8 mouse cellular contexts compared by ENCODE assay signal in the genomic region with DNA sequence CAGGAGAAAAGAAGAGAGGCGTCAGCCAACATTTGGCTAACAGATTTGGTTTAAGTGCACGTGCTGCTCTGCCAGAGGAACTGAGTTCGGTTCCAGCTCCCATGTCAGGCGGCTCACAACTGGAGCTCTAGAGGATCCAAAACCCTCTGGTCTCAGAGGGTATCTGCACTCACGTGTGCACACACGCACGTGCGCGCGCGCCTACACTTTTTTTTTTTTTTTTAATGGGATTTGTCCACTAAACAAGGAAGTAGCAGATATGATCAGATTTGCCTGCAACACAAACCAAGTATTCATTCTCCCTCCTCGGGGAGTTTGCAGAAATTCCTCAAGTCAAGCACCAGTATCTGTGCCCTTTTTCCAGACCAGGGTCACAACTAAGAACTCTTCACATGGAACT. TPM values are rescaled to one million over a fixed set of nuclear protein-coding genes. Genes with fewer than 3 reads are reported as not detected.
A peak's percentile ranks its signal among the peaks of the same experiment; 100 is the strongest.
DNase-seq lines count a peak whose midpoint lies in the region; ATAC-seq and TF ChIP-seq lines count a peak whose summit lies in the region.

No protein-coding gene starts in this region.

- dilution Hi-C loops in CH12.LX (cut with MboI; ENCODE audit: extremely low pct_ligation_motif_present, extremely low pct_unique_long_range_greater_than_20kb, low sequenced_read_pairs), result no loop called here

- no peak for TF ChIP-seq EP300 in CH12.LX (IDR thresholded peaks at IDR 0.05; ENCODE audit: low read length)

- DNase-seq in heart, adult 18-20 months, result no peak
- peak; percentile 38 for DNase-seq in CH12.LX (ENCODE audit: extremely low read depth)
- peak; percentile 22 for DNase-seq in retina, embryonic 14.5 days (ENCODE audit: low spot score)
- DNase-seq in urinary bladder, postnatal 10 days (ENCODE audit: low spot score), result no peak
- no peak for DNase-seq in left cerebral cortex, adult 11 months (ENCODE audit: low spot score)

- no peaks in the 10 kb centered on the region for H3K79me2 ChIP-seq in CH12.LX (replicated peaks; ENCODE audit: control insufficient read depth, extremely low read depth, insufficient read depth, poor library complexity, severe bottlenecking)

- H3K9ac ChIP-seq in heart, embryonic 13.5 days, result peak overlapping the region; percentile 88
- H3K9ac ChIP-seq in CH12.LX (ENCODE audit: insufficient read depth, low read depth), result peak overlapping the region; percentile 67
- peak overlapping the region; percentile 62 for H3K9ac ChIP-seq in embryonic facial prominence, embryonic 12.5 days
- H3K9ac ChIP-seq in limb, embryonic 13.5 days, result peak overlapping the region; percentile 70

- peaks cover 32% of the 10 kb centered on the region for H3K36me3 ChIP-seq in heart, embryonic 13.5 days
- peaks cover 24 to 42% of the 10 kb centered on the region in 2 experiments for H3K36me3 ChIP-seq in CH12.LX (replicated peaks in 1 of 2; ENCODE audit: control insufficient read depth in 1 of 2, insufficient read depth in 1 of 2, low read length in 1 of 2)
- H3K36me3 ChIP-seq in embryonic facial prominence, embryonic 12.5 days, result peaks cover 20% of the 10 kb centered on the region
- peaks cover 27% of the 10 kb centered on the region for H3K36me3 ChIP-seq in limb, embryonic 13.5 days

- peaks cover 17% of the 10 kb centered on the region for H3K4me1 ChIP-seq in heart, embryonic 13.5 days
- peaks cover 5 to 27% of the 10 kb centered on the region in 2 experiments; a peak in 3 of 4 replicates for H3K4me1 ChIP-seq in CH12.LX (ENCODE audit: control insufficient read depth in 1 of 2, insufficient read depth in 2 of 2)
- H3K4me1 ChIP-seq in embryonic facial prominence, embryonic 12.5 days, result peaks cover 10% of the 10 kb centered on the region
- H3K4me1 ChIP-seq in limb, embryonic 13.5 days, result peaks cover 16% of the 10 kb centered on the region

- no peaks in the 10 kb centered on the region for H3K9me3 ChIP-seq in heart, embryonic 13.5 days
- H3K9me3 ChIP-seq in CH12.LX (replicated peaks; ENCODE audit: low read length), result no peaks in the 10 kb centered on the region
- no peaks in the 10 kb centered on the region for H3K9me3 ChIP-seq in embryonic facial prominence, embryonic 12.5 days
- no peaks in the 10 kb centered on the region for H3K9me3 ChIP-seq in limb, embryonic 13.5 days

- ATAC-seq in heart, embryonic 13.5 days (ENCODE audit: extremely low read depth, insufficient number of reproducible peaks, low FRiP score, low TSS enrichment), result no peak
- no peak for ATAC-seq in embryonic facial prominence, embryonic 12.5 days (ENCODE audit: insufficient number of reproducible peaks, insufficient read depth, low FRiP score, low TSS enrichment)
- no peak for ATAC-seq in limb, embryonic 13.5 days (ENCODE audit: low FRiP score, low read depth)

- peak overlapping the region; percentile 97 for H3K27ac ChIP-seq in heart, embryonic 13.5 days (replicated peaks)
- no peak overlapping the region for H3K27ac ChIP-seq in CH12.LX (ENCODE audit: insufficient read depth, low read depth)
- H3K27ac ChIP-seq in embryonic facial prominence, embryonic 12.5 days, result 0 out of 2 replicates have a peak overlapping the region, but pooled peaks have one; percentile 95
- H3K27ac ChIP-seq in limb, embryonic 13.5 days, result peak overlapping the region; percentile 93; the same call in 1 of the 2 replicates

- in situ Hi-C loops in CH12.LX (cut with MboI; ENCODE audit: low pct_ligation_motif_present, low pct_unique_long_range_greater_than_20kb, low sequenced_read_pairs), result no loop called here

- peaks cover 7% of the 10 kb centered on the region; the same call in 1 of the 2 replicates for H3K27me3 ChIP-seq in heart, embryonic 13.5 days (replicated peaks)
- H3K27me3 ChIP-seq in CH12.LX (replicated peaks), result no peaks in the 10 kb centered on the region
- H3K27me3 ChIP-seq in embryonic facial prominence, embryonic 12.5 days, result no peaks in the 10 kb centered on the region
- no peaks in the 10 kb centered on the region for H3K27me3 ChIP-seq in limb, embryonic 13.5 days

- no peak for TF ChIP-seq RAD21 in CH12.LX (IDR thresholded peaks at IDR 0.05; ENCODE audit: low read depth, low read length)

- peak overlapping the region; percentile 94 for H3K4me2 ChIP-seq in heart, embryonic 13.5 days
- peak overlapping the region; percentile 76 for H3K4me2 ChIP-seq in CH12.LX (ENCODE audit: insufficient read depth, low read depth, poor library complexity, severe bottlenecking)
- H3K4me2 ChIP-seq in embryonic facial prominence, embryonic 12.5 days (replicated peaks), result peak overlapping the region; percentile 65
- H3K4me2 ChIP-seq in limb, embryonic 13.5 days (replicated peaks), result peak overlapping the region; percentile 84

- peak overlapping the region; percentile 76 for H3K4me3 ChIP-seq in heart, embryonic 13.5 days
- peak overlapping the region; percentile 66 to 79 (median 75) for H3K4me3 ChIP-seq in CH12.LX (replicated peaks in 1 of 3; ENCODE audit: low read depth in 2 of 3, low read length in 2 of 3, poor library complexity in 1 of 3)
- H3K4me3 ChIP-seq in embryonic facial prominence, embryonic 12.5 days, result peak overlapping the region; percentile 61
- H3K4me3 ChIP-seq in limb, embryonic 13.5 days, result peak overlapping the region; percentile 63

- no peak for TF ChIP-seq CTCF in CH12.LX (conservative IDR thresholded peaks at IDR 0.05 in 1 of 2, IDR thresholded peaks at IDR 0.05 in 1 of 2; ENCODE audit: low read depth in 2 of 2, low read length in 2 of 2)

- no peak for TF ChIP-seq POLR2A in CH12.LX (IDR thresholded peaks at IDR 0.05; ENCODE audit: low read depth, low read length)

- 12% methylated on average over 12 of the region's 12 CpGs for WGBS in heart, embryonic 13.5 days
- WGBS in embryonic facial prominence, embryonic 12.5 days, result 14% methylated on average over 12 of the region's 12 CpGs
- 13% methylated on average over 12 of the region's 12 CpGs for WGBS in limb, embryonic 13.5 days

TF ChIP-seq in CH12.LX, 34 proteins besides CTCF, POLR2A, EP300 and RAD21:
- no peak for TF ChIP-seq KAT2A (IDR thresholded peaks at IDR 0.05; ENCODE audit: insufficient replicate concordance, low read length)
- no peak for TF ChIP-seq TCF12 (IDR thresholded peaks at IDR 0.05; ENCODE audit: low read depth, low read length)
- TF ChIP-seq ELF1 (IDR thresholded peaks at IDR 0.05; ENCODE audit: low read depth, low read length), result 0 out of 2 replicates have a peak, but pooled peaks have one; percentile 21
- TF ChIP-seq IRF4 (IDR thresholded peaks at IDR 0.05; ENCODE audit: low read depth, low read length), result no peak
- peak; percentile 87 for TF ChIP-seq MYC (IDR thresholded peaks at IDR 0.05; ENCODE audit: low read depth, low read length)
- no peak for TF ChIP-seq CHD1 (IDR thresholded peaks at IDR 0.05; ENCODE audit: low read depth, low read length)
- TF ChIP-seq BHLHE40 (IDR thresholded peaks at IDR 0.05; ENCODE audit: low read depth, low read length), result peak; percentile 97
- TF ChIP-seq MAX (IDR thresholded peaks at IDR 0.05; ENCODE audit: low read length), result peak; percentile 84
- 0 out of 2 replicates have a peak, but pooled peaks have one; percentile 2 for TF ChIP-seq MXI1 (IDR thresholded peaks at IDR 0.05; ENCODE audit: low read depth, low read length)

RNA-seq across cellular contexts. Expression of a gene that starts 0.8 kb away (rescaled TPM):
- 33.6 and 36.7 TPM in 2 replicates for polyA plus RNA-seq in heart, embryonic 13.5 days (2015; fragmentation: Nextera tagmentation; extraction: Ambion mirVana)
- total RNA-seq in heart, adult 18-20 months (2021), result 10 to 100 TPM; 15.9 to 16.0 TPM
- total RNA-seq in CH12.LX (2012; rRNA removed) (41.8 and 43.6 TPM in 2 replicates), CH12.LX (2014; rRNA removed) (38.5 and 40.4 TPM in 2 replicates)
- polyA plus RNA-seq in CH12.LX (2012; ENCODE audit: insufficient read length, low read depth), result 37.8 and 43.8 TPM in 2 replicates
- 50.4 and 54.8 TPM in 2 replicates for polyA plus RNA-seq in embryonic facial prominence, embryonic 12.5 days (2016; fragmentation: Nextera tagmentation; extraction: Ambion mirVana)
- polyA plus RNA-seq in limb, embryonic 13.5 days (2015; fragmentation: Nextera tagmentation; extraction: Ambion mirVana), result 49.8 and 54.1 TPM in 2 replicates

RNA-seq across cellular contexts. Expression of a gene that starts 6.7 kb away (rescaled TPM):
- 0.06 and 0.25 TPM in 2 replicates for polyA plus RNA-seq in heart, embryonic 13.5 days (2015; fragmentation: Nextera tagmentation; extraction: Ambion mirVana)
- total RNA-seq in heart, adult 18-20 months (2021), result under 1 TPM in 1 of 2 experiments, not detected in 1; 0.07 TPM
- total RNA-seq in CH12.LX (2012; rRNA removed) (5.8 and 6.0 TPM in 2 replicates), CH12.LX (2014; rRNA removed) (3.1 and 3.5 TPM in 2 replicates)
- polyA plus RNA-seq in CH12.LX (2012; ENCODE audit: insufficient read length, low read depth), result 9.6 and 10.0 TPM in 2 replicates
- 0.13 and 0.22 TPM in 2 replicates for polyA plus RNA-seq in embryonic facial prominence, embryonic 12.5 days (2016; fragmentation: Nextera tagmentation; extraction: Ambion mirVana)
- 0.10 and 0.13 TPM in 2 replicates for polyA plus RNA-seq in limb, embryonic 13.5 days (2015; fragmentation: Nextera tagmentation; extraction: Ambion mirVana)

RNA-seq across cellular contexts. Expression of a gene that starts 28.7 kb away (rescaled TPM):
- 0.56 and 0.61 TPM in 2 replicates for polyA plus RNA-seq in heart, embryonic 13.5 days (2015; fragmentation: Nextera tagmentation; extraction: Ambion mirVana)
- total RNA-seq in heart, adult 18-20 months (2021), result 10 to 100 TPM; 12.3 to 26.7 TPM
- not detected in 2 replicates for total RNA-seq in CH12.LX (2012; rRNA removed)
- total RNA-seq in CH12.LX (2014; rRNA removed), result not detected in 2 replicates
- polyA plus RNA-seq in CH12.LX (2012; ENCODE audit: insufficient read length, low read depth), result not detected in 2 replicates
- 0.55 and 0.90 TPM in 2 replicates for polyA plus RNA-seq in embryonic facial prominence, embryonic 12.5 days (2016; fragmentation: Nextera tagmentation; extraction: Ambion mirVana)
- 1.7 and 2.1 TPM in 2 replicates for polyA plus RNA-seq in limb, embryonic 13.5 days (2015; fragmentation: Nextera tagmentation; extraction: Ambion mirVana)

RNA-seq across cellular contexts. Expression of a gene that starts 42.0 kb away (rescaled TPM):
- 15.3 and 17.7 TPM in 2 replicates for polyA plus RNA-seq in heart, embryonic 13.5 days (2015; fragmentation: Nextera tagmentation; extraction: Ambion mirVana)
- total RNA-seq in heart, adult 18-20 months (2021), result 1 to 10 TPM; 4.3 to 4.6 TPM
- total RNA-seq in CH12.LX (2012; rRNA removed) (13.4 and 13.5 TPM in 2 replicates), CH12.LX (2014; rRNA removed) (17.0 and 17.8 TPM in 2 replicates)
- polyA plus RNA-seq in CH12.LX (2012; ENCODE audit: insufficient read length, low read depth), result 12.4 and 13.6 TPM in 2 replicates
- polyA plus RNA-seq in embryonic facial prominence, embryonic 12.5 days (2016; fragmentation: Nextera tagmentation; extraction: Ambion mirVana), result 21.2 and 22.4 TPM in 2 replicates
- polyA plus RNA-seq in limb, embryonic 13.5 days (2015; fragmentation: Nextera tagmentation; extraction: Ambion mirVana), result 25.2 and 25.4 TPM in 2 replicates

RNA-seq across cellular contexts. Expression of a gene that starts 42.0 kb away (rescaled TPM):
- 14.3 and 14.4 TPM in 2 replicates for polyA plus RNA-seq in heart, embryonic 13.5 days (2015; fragmentation: Nextera tagmentation; extraction: Ambion mirVana)
- 10 to 100 TPM; 10.7 to 12.3 TPM for total RNA-seq in heart, adult 18-20 months (2021)
- total RNA-seq in CH12.LX (2012; rRNA removed), result 41.7 and 49.1 TPM in 2 replicates
- 19.7 and 20.8 TPM in 2 replicates for total RNA-seq in CH12.LX (2014; rRNA removed)
- 51.0 and 56.0 TPM in 2 replicates for polyA plus RNA-seq in CH12.LX (2012; ENCODE audit: insufficient read length, low read depth)
- polyA plus RNA-seq in embryonic facial prominence, embryonic 12.5 days (2016; fragmentation: Nextera tagmentation; extraction: Ambion mirVana), result 29.9 and 32.2 TPM in 2 replicates
- polyA plus RNA-seq in limb, embryonic 13.5 days (2015; fragmentation: Nextera tagmentation; extraction: Ambion mirVana), result 27.6 and 29.2 TPM in 2 replicates

Comparison
In these comparisons a context has a peak if more than half of its experiments do, and no peak if none do; other contexts are left out.
1. DNase-seq: peak in CH12.LX (single experiment) and retina, embryonic 14.5 days (single experiment); none in heart, adult 18-20 months (0 of 2), urinary bladder, postnatal 10 days (single experiment) and left cerebral cortex, adult 11 months (single experiment).
2. Peak in every context shown above with its lines, with median percentiles within 50 percentile points of each other: H3K4me2 ChIP-seq, H3K4me3 ChIP-seq and H3K9ac ChIP-seq.